Mouse (Mus musculus) kidney, adult 2 months (tissue): Measurements from ENCODE around the gene Gucy1b2. TPM values are rescaled to one million over a fixed set of nuclear protein-coding genes. Genes with fewer than 3 reads are reported as not detected.
A peak's percentile ranks its signal among the peaks of the same experiment; 100 is the strongest.

Experiments used
- DNase-seq: peaks from one replicate; pipeline ENCODE4 v3.0.0; 2021
- H3K27ac ChIP-seq: fragments of 200-500 bp; 2 replicates; pipeline ENCODE4 v1.5.1; 2012; ENCODE audit warnings: low read depth, low read length, control low read depth, inconsistent platforms; ENCODE audit not compliant: insufficient read depth
- H3K27me3 ChIP-seq: fragments of 200-500 bp; replicated peaks from 2 replicates; pipeline ENCODE4 v1.6.1; 2012; ENCODE audit warnings: mild to moderate bottlenecking, moderate library complexity, low read length, inconsistent platforms; ENCODE audit not compliant: control insufficient read depth, insufficient read depth
- H3K36me3 ChIP-seq: fragments of 200-500 bp; 2 replicates; pipeline ENCODE4 v1.6.1; 2012; ENCODE audit warnings: mild to moderate bottlenecking, moderate library complexity, low read length, inconsistent platforms; ENCODE audit not compliant: control insufficient read depth, insufficient read depth
- H3K4me1 ChIP-seq: fragments of 200-500 bp; 2 replicates; pipeline ENCODE4 v1.6.1; 2011; ENCODE audit warnings: low read length; ENCODE audit not compliant: control insufficient read depth, insufficient read depth
- H3K4me3 ChIP-seq: fragments of 200-500 bp; 2 replicates; pipeline ENCODE4 v1.5.1; 2011; ENCODE audit warnings: mild to moderate bottlenecking, low read depth, low read length, control low read depth; ENCODE audit not compliant: insufficient read depth
- CTCF ChIP-seq: fragments of 200-500 bp; conservative IDR thresholded peaks from 2 replicates; pipeline ENCODE4 v1.5.1; 2011; ENCODE audit warnings: low read depth, mild to moderate bottlenecking, control low read depth, low read length, moderate library complexity, mixed read lengths; ENCODE audit not compliant: insufficient read depth, insufficient read length
- POLR2A ChIP-seq: fragments of 200-500 bp; IDR thresholded peaks from one replicate; pipeline ENCODE4 v1.6.1; 2011; ENCODE audit warnings: low read depth, low read length, control low read depth
- WGBS: fragments of 180-500 bp; shearing (Covaris S2); methylation state at CpG from one replicate; pipeline ENCODE4 v1.1.7; 2018; 5-methylcytosine and 5-hydroxymethylcytosine counted together
- polyA plus RNA-seq: library from polyadenylated mRNA; depleted of rRNA; stranded (reverse); fragments of >200 nt; gene quantifications from 2 replicates; pipeline ENCODE4 v1.2.3, GENCODE M21; 2012

The Gucy1b2 gene
- polyA plus RNA-seq, 1 experiment, result 0.05 TPM

DNA sequence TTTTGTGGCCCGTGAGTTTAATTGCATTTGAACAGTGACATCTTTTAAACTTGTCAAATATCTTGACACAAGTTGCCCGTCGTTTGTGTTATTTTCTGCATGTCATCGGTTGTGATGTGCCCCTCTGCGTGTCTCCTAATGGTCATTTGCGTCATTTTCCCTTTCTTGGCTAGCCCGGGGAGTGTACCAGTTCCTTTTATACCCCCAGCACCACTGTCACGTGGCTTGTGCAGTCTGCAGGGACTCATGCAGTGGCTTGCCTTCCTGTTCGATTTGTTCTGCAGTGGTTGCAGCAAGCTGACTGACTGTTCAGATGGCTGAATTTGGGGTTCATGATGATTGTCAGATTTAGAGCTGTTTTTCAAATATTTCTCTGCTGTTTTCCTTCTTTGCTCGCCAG is 82.1 kb downstream of the Gucy1b2 start:
- Histone ChIP-seq H3K4me1 (no peaks in the 10 kb centered on the region; the same call in 1 of the 2 replicates), H3K4me3 (no peak overlapping the region; the same call in 1 of the 2 replicates), H3K27me3 (no peaks in the 10 kb centered on the region), H3K36me3 (no peaks in the 10 kb centered on the region), H3K27ac (peak overlapping the region; percentile 22; the same call in 1 of the 2 replicates)
- 47% methylated on average over 10 of the region's 10 CpGs for WGBS
- no peak for DNase-seq
- TF ChIP-seq POLR2A (no peak), CTCF (no peak)

DNA sequence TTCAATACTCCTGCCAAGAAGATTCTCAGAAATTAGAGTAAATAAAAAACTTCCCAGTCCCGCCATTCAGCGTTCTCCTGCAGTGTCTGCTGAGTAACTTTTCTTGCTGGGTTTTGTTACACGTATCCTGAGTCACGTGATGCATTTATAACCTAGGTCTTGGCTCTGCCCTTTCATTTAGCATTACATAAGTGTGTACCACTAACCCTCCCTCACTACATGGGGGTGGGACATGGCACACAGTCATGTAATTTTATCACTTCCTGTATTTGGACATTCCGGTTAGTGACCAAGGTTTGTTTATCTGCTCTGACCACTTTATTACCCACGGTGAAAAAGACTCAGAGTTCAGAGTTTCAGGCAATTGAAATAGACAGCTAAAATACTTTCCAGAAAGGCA is 85.3 kb downstream of the Gucy1b2 start:
- TF ChIP-seq CTCF (no peak), POLR2A (no peak)
- DNase-seq, result peak; percentile 85
- no peaks in the 10 kb centered on the region for H3K36me3 ChIP-seq
- H3K27ac ChIP-seq, result peak overlapping the region; percentile 79; the same call in 1 of the 2 replicates
- no peaks in the 10 kb centered on the region for H3K27me3 ChIP-seq
- no peak overlapping the region for H3K4me3 ChIP-seq
- WGBS, result 22% methylated on average over 6 of the region's 6 CpGs
- no peaks in the 10 kb centered on the region; the same call in 1 of the 2 replicates for H3K4me1 ChIP-seq

DNA sequence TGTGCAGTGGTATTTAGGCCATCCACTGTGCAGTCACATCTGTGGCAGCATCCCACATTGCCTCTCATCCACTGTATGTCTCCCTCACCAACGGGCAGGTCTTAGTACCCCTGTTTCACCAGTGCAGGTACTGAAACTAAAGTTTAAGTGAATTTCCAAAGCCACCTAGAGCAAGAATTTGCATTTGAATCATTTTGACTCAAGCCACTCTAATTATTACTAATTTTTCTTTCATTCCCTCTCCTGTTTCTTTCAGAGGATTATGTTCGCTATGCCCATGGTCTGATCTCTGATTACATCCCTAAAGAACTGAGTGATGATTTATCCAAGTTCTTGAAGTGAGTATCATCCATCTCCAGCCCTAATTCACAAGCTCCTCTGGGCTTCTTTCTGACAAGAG is 92.3 kb downstream of the Gucy1b2 start:
- no peak overlapping the region for H3K27ac ChIP-seq
- WGBS, result 90% methylated on average over 2 of the region's 2 CpGs

DNA sequence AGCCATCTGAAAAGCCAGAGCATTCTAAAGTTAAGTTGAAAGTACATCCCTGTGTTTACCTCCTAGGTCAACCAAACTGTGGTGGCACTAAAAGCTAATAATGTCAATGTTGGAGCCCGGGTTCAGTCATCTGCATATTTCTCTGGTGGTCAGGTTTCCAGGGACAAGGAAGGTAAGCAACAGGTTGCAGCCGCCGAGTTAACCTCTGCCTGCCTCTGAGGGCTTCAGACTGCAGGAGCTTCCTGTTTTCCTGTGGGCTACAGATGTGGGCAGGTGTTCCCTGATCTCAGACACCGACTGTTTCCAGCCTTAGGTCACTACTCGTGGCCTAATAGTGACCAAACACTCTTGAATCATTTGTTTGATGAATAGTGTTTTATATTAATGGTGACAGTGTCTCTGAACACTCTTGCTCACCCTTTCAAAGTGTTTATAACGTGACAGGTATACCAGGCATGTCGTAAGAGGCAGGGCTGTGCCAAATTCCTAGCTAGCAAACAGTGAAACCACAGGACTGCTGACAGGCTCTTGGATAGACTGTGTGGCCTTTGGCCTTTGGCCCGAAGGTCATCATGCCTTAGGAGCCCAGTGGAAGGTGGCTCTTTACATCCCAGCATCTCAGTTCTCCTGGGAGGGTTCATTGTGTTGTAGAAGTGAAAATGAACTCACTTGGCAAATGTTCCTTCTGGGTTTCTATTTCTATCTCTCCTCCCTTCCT is 94.7 kb downstream of the Gucy1b2 start:
- WGBS, result 71% methylated on average over 8 of the region's 8 CpGs
- no peaks in the 10 kb centered on the region for H3K27me3 ChIP-seq

More for the DNA sequence above, 92.3 kb downstream of the Gucy1b2 start:
- no peak for DNase-seq
- TF ChIP-seq CTCF, result no peak
- no peak for TF ChIP-seq POLR2A
- Histone ChIP-seq H3K27me3 (no peaks in the 10 kb centered on the region), H3K4me3 (no peak overlapping the region), H3K4me1 (no peaks in the 10 kb centered on the region), H3K36me3 (no peaks in the 10 kb centered on the region; the same call in none of the 2 replicates)

DNA sequence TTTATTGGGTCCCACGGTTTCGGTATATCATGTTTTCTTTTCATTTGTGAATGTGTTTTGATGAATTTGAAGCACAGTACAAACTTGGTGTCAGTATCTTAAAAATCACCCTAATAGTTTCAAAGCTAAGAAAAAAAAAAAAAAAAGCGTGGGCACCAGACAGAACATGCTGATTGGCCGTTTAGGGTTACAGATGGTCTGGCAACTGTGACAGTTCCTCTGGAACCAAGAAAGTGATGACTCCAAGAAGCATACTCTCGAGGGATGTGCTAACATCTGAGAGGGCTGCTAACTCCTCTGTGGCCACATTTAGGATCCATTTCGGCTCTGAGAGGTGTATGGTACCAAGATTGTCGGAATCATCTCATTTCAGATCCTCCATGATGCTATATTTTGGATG is 100.9 kb downstream of the Gucy1b2 start:
- TF ChIP-seq POLR2A (no peak), CTCF (no peak)
- Histone ChIP-seq H3K36me3 (no peaks in the 10 kb centered on the region; the same call in 1 of the 2 replicates), H3K27me3 (no peaks in the 10 kb centered on the region; the same call in 1 of the 2 replicates), H3K4me1 (no peaks in the 10 kb centered on the region), H3K27ac (no peak overlapping the region), H3K4me3 (no peak overlapping the region)
- DNase-seq, result no peak
- 77% methylated on average over 7 of the region's 7 CpGs for WGBS

More for the DNA sequence above, 94.7 kb downstream of the Gucy1b2 start:
- no peaks in the 10 kb centered on the region for H3K4me1 ChIP-seq
- H3K36me3 ChIP-seq, result no peaks in the 10 kb centered on the region; the same call in none of the 2 replicates
- no peak overlapping the region for H3K4me3 ChIP-seq
- no peak overlapping the region for H3K27ac ChIP-seq
- TF ChIP-seq POLR2A (no peak), CTCF (no peak)
- no peak for DNase-seq

DNA sequence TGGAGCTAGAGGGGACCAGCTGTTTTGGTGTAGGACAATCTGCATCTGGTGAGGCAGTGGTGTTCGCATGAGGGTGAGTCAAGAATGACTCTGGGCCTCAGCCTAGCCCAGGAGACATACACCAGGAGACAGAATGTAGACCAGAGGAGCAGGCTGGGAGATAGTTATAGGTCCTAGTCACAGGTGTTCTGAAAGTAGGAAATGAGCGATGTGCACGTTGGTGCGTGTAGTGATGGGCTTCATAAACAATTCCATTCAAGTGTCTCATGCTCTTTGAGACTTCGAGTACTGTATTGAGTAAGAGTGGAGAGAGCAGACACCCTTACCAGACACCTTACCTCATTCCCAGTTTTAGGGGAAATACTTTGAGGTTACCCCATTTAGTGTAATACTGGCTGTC is 102.3 kb downstream of the Gucy1b2 start:
- Histone ChIP-seq H3K27ac (no peak overlapping the region), H3K4me3 (no peak overlapping the region), H3K27me3 (no peaks in the 10 kb centered on the region; the same call in 1 of the 2 replicates), H3K36me3 (no peaks in the 10 kb centered on the region; the same call in 1 of the 2 replicates), H3K4me1 (no peaks in the 10 kb centered on the region)
- no peak for TF ChIP-seq CTCF
- no peak for TF ChIP-seq POLR2A
- WGBS, result 96% methylated on average over 5 of the region's 5 CpGs
- no peak for DNase-seq

DNA sequence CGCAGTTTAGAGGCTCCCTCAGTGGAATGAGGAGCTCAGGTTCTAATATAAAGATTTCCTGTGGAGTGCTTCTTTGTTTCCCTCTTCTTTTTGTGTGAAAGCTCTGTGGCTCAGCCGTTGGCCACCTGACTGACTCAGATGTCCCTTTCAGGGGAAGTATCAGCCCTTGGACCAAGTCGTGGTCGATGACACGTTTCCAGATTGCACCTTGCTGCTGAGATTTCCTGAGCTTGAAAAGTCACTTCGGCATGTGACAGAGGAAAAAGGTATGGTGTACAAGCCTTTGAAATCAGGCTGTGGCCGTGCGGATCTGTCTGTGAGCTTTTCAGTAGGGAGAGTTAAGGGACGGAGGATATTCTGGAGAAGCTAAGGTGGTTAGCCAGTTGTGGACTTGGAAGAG is 102.7 kb downstream of the Gucy1b2 start:
- no peak for DNase-seq
- Histone ChIP-seq H3K27ac (no peak overlapping the region), H3K4me1 (no peaks in the 10 kb centered on the region), H3K36me3 (no peaks in the 10 kb centered on the region), H3K4me3 (no peak overlapping the region), H3K27me3 (no peaks in the 10 kb centered on the region; the same call in 1 of the 2 replicates)
- no peak for TF ChIP-seq POLR2A
- no peak for TF ChIP-seq CTCF
- WGBS, result 86% methylated on average over 9 of the region's 9 CpGs
